Mouse (Mus musculus) adrenal gland, adult 8-10 months (tissue): ENCODE results near the gene Ltb4r1. TPM values are rescaled to one million over a fixed set of nuclear protein-coding genes. Genes with fewer than 3 reads are reported as not detected.
A peak's percentile ranks its signal among the peaks of the same experiment; 100 is the strongest.

Source experiments
- DNase-seq: peaks from one replicate; pipeline ENCODE4 v3.0.0; 2022
- total RNA-seq, 4 experiments: library from RNA; stranded (reverse); gene quantifications; 2 replicates each; pipeline ENCODE4 v1.2.4; 2022

Ltb4r1 gene
- total RNA-seq, 4 experiments from 2014 or later, result 0.31 to 0.75 (median 0.43) TPM

- no peak for DNase-seq
Observed at GRCm38 (mm10) chr14:55747051-55747847, 18.5 kb upstream of the Ltb4r1 start.

- DNase-seq, result no peak
Observed at GRCm38 (mm10) chr14:55757566-55757965, 8.2 kb upstream of the Ltb4r1 start.

- no peak for DNase-seq
Observed at GRCm38 (mm10) chr14:55758363-55758784, 7.4 kb upstream of the Ltb4r1 start, which contains the start of gene Cideb. Gene Cideb, minus strand, starts transcription at chr14:55758458.

- DNase-seq, result peak; percentile 64
Observed at GRCm38 (mm10) chr14:55760156-55760555, 5.6 kb upstream of the Ltb4r1 start.

GRCm38 (mm10) chr14:55761163-55761562 lies 4.6 kb upstream of the Ltb4r1 start, which contains the start of gene Ltb4r2:
Gene Ltb4r2, plus strand, starts transcription at chr14:55761428.
- no peak for DNase-seq

GRCm38 (mm10) chr14:55762001-55762821 lies 3.6 kb upstream of the Ltb4r1 start:
- no peak for DNase-seq

GRCm38 (mm10) chr14:55763166-55763565 lies 2.6 kb upstream of the Ltb4r1 start:
- no peak for DNase-seq

- no peak for DNase-seq
Observed at GRCm38 (mm10) chr14:55767519-55768414, 2.0 kb downstream of the Ltb4r1 start.

- DNase-seq, result no peak
Observed at GRCm38 (mm10) chr14:55768555-55768954, 2.8 kb downstream of the Ltb4r1 start.

GRCm38 (mm10) chr14:55769087-55769703 lies 3.4 kb downstream of the Ltb4r1 start:
- DNase-seq, result no peak

- no peak for DNase-seq
Observed at GRCm38 (mm10) chr14:55776711-55777110, 10.9 kb downstream of the Ltb4r1 start.

GRCm38 (mm10) chr14:55777176-55777575 lies 11.4 kb downstream of the Ltb4r1 start:
- DNase-seq, result no peak

GRCm38 (mm10) chr14:55777806-55778205 lies 12.0 kb downstream of the Ltb4r1 start:
- no peak for DNase-seq

GRCm38 (mm10) chr14:55778686-55779085 lies 12.9 kb downstream of the Ltb4r1 start:
- no peak for DNase-seq

GRCm38 (mm10) chr14:55779656-55780055 lies 13.9 kb downstream of the Ltb4r1 start:
- no peak for DNase-seq

- no peak for DNase-seq
Observed at GRCm38 (mm10) chr14:55780736-55781135, 15.0 kb downstream of the Ltb4r1 start.

- no peak for DNase-seq
Observed at GRCm38 (mm10) chr14:55781310-55781709, 15.5 kb downstream of the Ltb4r1 start.

- DNase-seq, result no peak
Observed at GRCm38 (mm10) chr14:55782361-55782960, 16.7 kb downstream of the Ltb4r1 start.

- DNase-seq, result no peak
Observed at GRCm38 (mm10) chr14:55783171-55783957, 17.6 kb downstream of the Ltb4r1 start.

- no peak for DNase-seq
Observed at GRCm38 (mm10) chr14:55783958-55784235, 18.1 kb downstream of the Ltb4r1 start, which contains the start of gene Adcy4. Gene Adcy4, minus strand, starts transcription at chr14:55784095.

GRCm38 (mm10) chr14:55785195-55785594 lies 19.4 kb downstream of the Ltb4r1 start:
- DNase-seq, result no peak
